Mouse (Mus musculus): Measurements from ENCODE around the gene Sh2d6.

GRCm38 (mm10) chr6:72513071-72513440 is 8.5 kb downstream of the Sh2d6 start:
- TF ChIP-seq POLR2A (IDR thresholded peaks at IDR 0.05; ENCODE audit: insufficient read depth, low read depth, low read length) (no peak), CTCF (IDR thresholded peaks at IDR 0.05; ENCODE audit: insufficient read depth, low read depth, low read length) (no peak)

All from olfactory bulb, adult 2 months (tissue).